Mouse (Mus musculus) heart, embryonic 14.5 days (tissue): Measurements from ENCODE around the gene Krt23. TPM values are rescaled to one million over a fixed set of nuclear protein-coding genes. Genes with fewer than 3 reads are reported as not detected.

Experiments
- ATAC-seq: fragments of 200-750 bp; cut with Nextera tagmentation; 2 replicates; pipeline ENCODE4 v1.8.0; 2017; ENCODE audit warnings: low read depth, moderate TSS enrichment; ENCODE audit not compliant: insufficient number of reproducible peaks, insufficient read depth, low FRiP score
- H3K27ac ChIP-seq, 2 experiments: fragments of 200-500 bp in 1 of 2; fragments of 300-500 bp in 1 of 2; sonication (generic) in 1 of 2; replicated peaks in 1 of 2; 2 replicates each; pipeline ENCODE4 v1.5.1; 2012 to 2014; ENCODE audit warnings: low read depth in 2 of 2, low read length in 2 of 2, control low read depth in 1 of 2, mild to moderate bottlenecking in 1 of 2, mixed read lengths in 1 of 2; ENCODE audit not compliant: control insufficient read depth in 1 of 2, insufficient read depth in 1 of 2
- H3K27me3 ChIP-seq: fragments of 300-500 bp; sonication (generic); 2 replicates; pipeline ENCODE4 v1.6.1; 2014; ENCODE audit warnings: mild to moderate bottlenecking, low read length, control low read depth; ENCODE audit not compliant: control insufficient read depth, insufficient read depth
- H3K36me3 ChIP-seq: fragments of 300-500 bp; sonication (generic); 2 replicates; pipeline ENCODE4 v1.6.1; 2014; ENCODE audit warnings: mild to moderate bottlenecking, control low read depth, low read length, mixed read lengths; ENCODE audit not compliant: control insufficient read depth, insufficient read depth
- H3K4me1 ChIP-seq, 2 experiments: fragments of 200-500 bp in 1 of 2; fragments of 300-500 bp in 1 of 2; sonication (generic) in 1 of 2; 2 replicates each; pipeline ENCODE4 v1.6.1; 2012 to 2014; ENCODE audit warnings: low read length in 2 of 2, control low read depth in 1 of 2, mixed read lengths in 1 of 2; ENCODE audit not compliant: control insufficient read depth in 2 of 2, insufficient read depth in 2 of 2
- H3K4me2 ChIP-seq: fragments of 300-500 bp; sonication (generic); 2 replicates; pipeline ENCODE4 v1.6.1; 2014; ENCODE audit warnings: mild to moderate bottlenecking, low read length
- H3K4me3 ChIP-seq, 2 experiments: fragments of 200-500 bp in 1 of 2; fragments of 300-500 bp in 1 of 2; sonication (generic) in 1 of 2; 2 replicates each; pipeline ENCODE4 v1.5.1; 2012 to 2014; ENCODE audit warnings: low read length in 2 of 2, mild to moderate bottlenecking in 2 of 2, control low read depth in 1 of 2, low read depth in 1 of 2, moderate library complexity in 1 of 2; ENCODE audit not compliant: control insufficient read depth in 1 of 2, insufficient read depth in 1 of 2
- H3K9ac ChIP-seq: fragments of 300-500 bp; sonication (generic); 2 replicates; pipeline ENCODE4 v1.6.1; 2014; ENCODE audit warnings: mild to moderate bottlenecking, low read length
- H3K9me3 ChIP-seq: fragments of 300-500 bp; sonication (generic); 2 replicates; pipeline ENCODE4 v1.6.1; 2016; ENCODE audit warnings: low read length, control low read depth; ENCODE audit not compliant: control insufficient read depth
- WGBS: fragments of 180-500 bp; shearing (Covaris S2); extraction: QIAGEN DNeasy Blood & Tissue Kit; methylation state at CpG from one replicate; pipeline ENCODE4 v1.1.7; 2014; 5-methylcytosine and 5-hydroxymethylcytosine counted together
- polyA plus RNA-seq: library from polyadenylated mRNA; unstranded; fragments of >200 nt; fragmentation: Nextera tagmentation; extraction: Ambion mirVana; gene quantifications from 2 replicates; pipeline ENCODE4 v1.2.1, GENCODE M21; 2014

Krt23 gene
- polyA plus RNA-seq, 1 experiment from 2014 or later: not detected

GRCm38 (mm10) chr11:99493574-99493850, 575 bp upstream of the Krt23 start:
- no peaks in the 10 kb centered on the region for H3K9me3 ChIP-seq
- H3K4me2 ChIP-seq: no peak overlapping the region
- no peaks in the 10 kb centered on the region for H3K27me3 ChIP-seq
- no peak overlapping the region for H3K9ac ChIP-seq
- ATAC-seq: no peak
- peaks cover 0 to 2% of the 10 kb centered on the region in 2 experiments; a peak in 1 of 4 replicates for H3K4me1 ChIP-seq
- H3K27ac ChIP-seq: no peak overlapping the region
- no peak overlapping the region for H3K4me3 ChIP-seq
- no peaks in the 10 kb centered on the region for H3K36me3 ChIP-seq
- WGBS: 61% methylated on average over 5 of the region's 5 CpGs

DNA sequence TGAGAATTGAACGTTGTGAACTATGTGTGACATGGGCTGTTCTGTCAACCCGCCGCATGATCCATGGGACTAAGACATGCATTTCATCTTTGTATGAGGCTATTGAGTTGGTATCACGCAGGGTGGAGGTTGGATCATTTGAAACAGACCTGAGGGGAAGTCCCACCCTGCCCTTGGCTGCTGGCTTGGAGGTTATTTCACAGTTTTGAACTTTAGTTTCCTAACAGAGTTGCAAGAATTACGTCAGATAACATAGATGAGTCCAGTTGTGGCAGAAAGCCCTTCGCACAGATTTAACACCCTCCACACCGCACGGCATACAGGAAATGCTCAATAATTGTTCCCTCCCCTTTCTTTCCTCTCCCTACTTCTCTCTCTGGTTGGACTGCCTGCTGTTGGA, 1.9 kb downstream of the Krt23 start:
- Histone ChIP-seq H3K36me3 (no peaks in the 10 kb centered on the region), H3K9ac (no peak overlapping the region), H3K27me3 (no peaks in the 10 kb centered on the region), H3K4me2 (no peak overlapping the region), H3K4me3 (no peak overlapping the region), H3K9me3 (no peaks in the 10 kb centered on the region), H3K27ac (no peak overlapping the region), H3K4me1 (peaks cover 0 to 2% of the 10 kb centered on the region in 2 experiments; a peak in 1 of 4 replicates)
- 74% methylated on average over 8 of the region's 8 CpGs for WGBS
- no peak for ATAC-seq

DNA sequence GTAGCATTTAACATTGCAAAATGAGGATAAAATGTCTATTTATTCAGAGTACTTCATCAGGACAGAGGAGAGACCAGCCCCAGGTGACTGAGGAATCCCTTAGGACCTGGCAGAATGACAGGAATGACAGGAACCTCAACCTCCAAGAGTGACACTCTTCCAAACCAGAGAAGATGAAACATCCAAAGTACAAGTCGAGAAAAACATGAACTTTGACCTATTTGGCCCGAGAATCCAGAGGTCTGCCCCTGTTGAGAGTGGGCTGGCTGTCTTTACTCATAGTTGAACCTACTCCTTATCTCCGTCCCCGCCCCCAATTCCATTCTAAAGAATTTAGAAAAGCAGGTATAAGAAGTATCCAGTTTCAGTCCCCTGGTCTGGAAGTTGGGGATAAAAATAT, 2.3 kb downstream of the Krt23 start:
- H3K4me1 ChIP-seq: peaks cover 0 to 2% of the 10 kb centered on the region in 2 experiments; a peak in 1 of 4 replicates
- no peak overlapping the region for H3K4me3 ChIP-seq
- no peak overlapping the region for H3K27ac ChIP-seq
- H3K9me3 ChIP-seq: no peaks in the 10 kb centered on the region
- H3K4me2 ChIP-seq: no peak overlapping the region
- no peak for ATAC-seq
- no peaks in the 10 kb centered on the region for H3K27me3 ChIP-seq
- WGBS: 50% methylated on average over 4 of the region's 4 CpGs
- no peak overlapping the region for H3K9ac ChIP-seq
- H3K36me3 ChIP-seq: no peaks in the 10 kb centered on the region

DNA sequence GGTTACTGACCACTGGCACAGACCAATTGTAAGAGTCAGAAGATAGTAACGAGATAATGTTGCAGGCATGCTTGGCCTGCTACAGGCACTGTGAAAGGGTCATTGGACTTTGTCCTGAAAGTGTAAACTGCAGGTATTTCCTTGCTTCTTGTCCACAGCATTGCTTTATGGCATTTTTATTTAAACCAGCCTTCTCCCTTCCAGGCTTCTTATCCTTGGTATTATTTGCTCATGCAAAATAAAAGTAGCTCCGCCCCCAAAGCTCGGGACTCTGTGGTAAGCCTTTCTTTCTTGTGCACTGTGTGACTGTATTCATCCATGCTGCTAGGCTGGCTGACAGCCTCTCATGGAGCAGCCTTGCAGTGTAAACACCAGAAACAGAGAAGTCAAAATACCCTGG, 3.7 kb downstream of the Krt23 start:
- no peak overlapping the region for H3K4me3 ChIP-seq
- peaks cover 0 to 2% of the 10 kb centered on the region in 2 experiments; a peak in 1 of 4 replicates for H3K4me1 ChIP-seq
- H3K9ac ChIP-seq: no peak overlapping the region
- no peaks in the 10 kb centered on the region for H3K9me3 ChIP-seq
- no peaks in the 10 kb centered on the region for H3K27me3 ChIP-seq
- no peak overlapping the region for H3K27ac ChIP-seq
- H3K36me3 ChIP-seq: no peaks in the 10 kb centered on the region
- WGBS: 70% methylated on average over 3 of the region's 3 CpGs
- no peak overlapping the region for H3K4me2 ChIP-seq
- ATAC-seq: no peak

DNA sequence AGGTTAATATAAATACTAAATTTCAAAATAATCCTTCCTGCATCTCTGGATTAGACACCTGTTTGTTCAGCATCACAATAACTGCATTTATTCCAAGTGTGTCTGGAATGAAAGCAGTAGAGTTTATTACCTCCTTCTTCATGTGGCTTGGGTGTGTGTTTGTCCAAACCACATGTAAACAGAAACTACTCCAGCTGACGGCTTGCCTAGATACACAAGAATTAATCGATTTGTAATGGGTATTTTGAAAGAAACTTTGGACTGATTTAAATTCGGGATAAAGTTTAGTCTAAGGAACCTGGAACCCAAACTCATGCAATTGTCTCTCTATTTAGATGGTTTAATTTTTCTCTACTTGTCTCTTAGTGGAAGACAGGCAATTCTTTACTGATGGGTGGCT, 18.0 kb downstream of the Krt23 start:
- no peak overlapping the region for H3K9ac ChIP-seq
- no peak overlapping the region for H3K27ac ChIP-seq
- no peak for ATAC-seq
- H3K27me3 ChIP-seq: no peaks in the 10 kb centered on the region
- H3K36me3 ChIP-seq: no peaks in the 10 kb centered on the region
- H3K9me3 ChIP-seq: no peaks in the 10 kb centered on the region
- H3K4me2 ChIP-seq: no peak overlapping the region
- H3K4me3 ChIP-seq: no peak overlapping the region
- no peaks in the 10 kb centered on the region for H3K4me1 ChIP-seq
- WGBS: 70% methylated on average over 3 of the region's 3 CpGs

DNA sequence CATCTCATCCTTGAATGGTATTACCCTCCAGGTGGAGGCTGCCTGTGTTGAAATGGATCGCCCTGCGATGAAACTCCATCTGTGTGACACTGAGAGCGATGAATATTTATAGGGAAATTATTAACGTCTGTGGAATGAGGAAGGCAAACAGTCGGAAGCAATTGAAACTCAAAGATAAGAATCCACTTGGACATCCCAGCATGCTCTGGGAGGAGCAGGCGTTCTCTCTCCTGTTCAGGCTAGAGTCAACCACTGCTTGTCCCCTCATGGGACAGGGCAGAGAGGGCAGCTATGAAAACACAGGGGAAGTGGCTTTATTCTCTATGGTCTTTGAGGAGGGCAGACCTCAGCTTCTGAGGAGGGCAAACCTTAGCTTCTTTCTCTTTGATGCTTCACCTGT, 19.5 kb downstream of the Krt23 start:
- H3K27ac ChIP-seq: no peak overlapping the region
- ATAC-seq: no peak
- no peak overlapping the region for H3K4me3 ChIP-seq
- H3K4me1 ChIP-seq: no peaks in the 10 kb centered on the region
- no peak overlapping the region for H3K9ac ChIP-seq
- H3K4me2 ChIP-seq: no peak overlapping the region
- H3K36me3 ChIP-seq: no peaks in the 10 kb centered on the region
- H3K9me3 ChIP-seq: no peaks in the 10 kb centered on the region
- no peaks in the 10 kb centered on the region for H3K27me3 ChIP-seq
- 74% methylated on average over 6 of the region's 6 CpGs for WGBS

DNA sequence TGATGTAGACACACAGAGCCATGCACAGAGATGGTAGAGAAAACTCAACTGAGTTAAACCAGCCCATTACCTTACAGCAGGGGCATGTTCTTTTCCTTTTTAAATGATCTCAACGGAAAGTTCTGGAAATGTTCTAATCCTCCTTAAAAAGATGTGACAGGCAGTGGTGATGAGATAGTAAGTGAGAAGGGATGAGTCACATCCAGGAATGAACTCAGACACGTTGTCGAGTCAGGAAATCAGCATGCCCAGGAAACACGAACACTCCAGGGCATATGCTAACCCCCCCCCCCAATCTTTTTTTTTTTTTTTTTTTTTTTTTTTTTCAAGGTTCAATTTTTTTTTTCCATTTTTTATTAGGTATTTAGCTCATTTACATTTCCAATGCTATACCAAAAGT, 20.5 kb downstream of the Krt23 start:
- Histone ChIP-seq H3K4me2 (no peak overlapping the region), H3K27me3 (no peaks in the 10 kb centered on the region), H3K36me3 (no peaks in the 10 kb centered on the region), H3K27ac (no peak overlapping the region), H3K9me3 (no peaks in the 10 kb centered on the region), H3K9ac (no peak overlapping the region), H3K4me1 (no peaks in the 10 kb centered on the region), H3K4me3 (no peak overlapping the region)
- 53% methylated on average over 4 of the region's 4 CpGs for WGBS
- no peak for ATAC-seq

DNA sequence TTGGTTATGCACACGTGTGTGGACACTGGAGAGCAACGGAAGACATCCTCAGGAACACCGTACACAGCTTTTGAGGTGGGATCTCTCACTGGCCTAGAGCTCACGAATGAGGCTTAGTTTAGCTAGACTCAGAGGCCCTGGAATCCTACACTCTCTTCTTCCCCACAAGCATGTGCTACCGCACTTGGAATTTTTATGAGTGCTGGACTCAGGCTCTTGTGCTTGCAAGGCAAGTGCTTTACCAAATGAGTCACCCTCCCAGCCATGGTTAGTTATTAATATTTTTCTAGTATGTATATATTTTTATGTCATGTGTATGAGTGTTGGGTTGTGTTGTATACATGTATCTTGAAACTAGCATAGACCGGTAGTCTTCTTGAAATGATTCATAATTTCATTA, 21.0 kb downstream of the Krt23 start:
- no peaks in the 10 kb centered on the region for H3K9me3 ChIP-seq
- no peak overlapping the region for H3K9ac ChIP-seq
- ATAC-seq: no peak
- H3K27me3 ChIP-seq: no peaks in the 10 kb centered on the region
- no peak overlapping the region for H3K4me3 ChIP-seq
- no peaks in the 10 kb centered on the region for H3K36me3 ChIP-seq
- H3K4me2 ChIP-seq: no peak overlapping the region
- no peaks in the 10 kb centered on the region for H3K4me1 ChIP-seq
- WGBS: 82% methylated on average over 6 of the region's 6 CpGs
- H3K27ac ChIP-seq: no peak overlapping the region
